Mouse (Mus musculus) erythroblast, embryonic 14.5 days (primary cell): ENCODE data around the gene Acot4.

ENCODE experiments used
- GATA1 ChIP-seq: IDR thresholded peaks from 2 replicates; pipeline ENCODE4 v1.6.1; 2012; ENCODE audit warnings: low read length, inconsistent platforms, mixed read lengths
- TAL1 ChIP-seq: IDR thresholded peaks from 3 replicates; pipeline ENCODE4 v1.6.1; 2012; ENCODE audit warnings: low read length, inconsistent platforms, mixed read lengths

DNA sequence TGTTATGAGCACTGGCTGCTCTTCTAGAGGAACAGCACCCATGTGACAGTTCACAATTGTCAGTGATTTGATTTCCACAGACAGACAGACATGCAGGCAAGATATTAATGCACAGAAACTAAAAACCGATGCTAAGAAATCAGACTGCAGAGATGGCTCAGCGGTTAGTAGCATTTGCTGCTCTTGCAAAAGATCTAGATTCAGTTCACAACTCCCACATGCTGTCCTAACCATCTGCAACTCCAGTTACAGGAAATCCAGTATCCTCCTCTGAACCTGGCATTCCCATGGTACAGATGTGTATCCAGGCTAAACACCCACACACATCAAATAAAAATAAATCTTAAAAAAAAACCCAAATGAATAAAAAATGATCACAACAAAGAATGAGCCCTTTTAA lies 33.5 kb downstream of the Acot4 start:
- no peak for TF ChIP-seq GATA1
- no peak for TF ChIP-seq TAL1
